Mouse (Mus musculus) cerebellum, adult 2 months (tissue): ENCODE measurements around the gene Pskh1. TPM values are rescaled to one million over a fixed set of nuclear protein-coding genes. Genes with fewer than 3 reads are reported as not detected.

Source experiments
- DNase-seq, 2 experiments: peaks; one replicate each; pipeline ENCODE4 v3.0.0; 2021
- H3K27ac ChIP-seq: fragments of 200-500 bp; 2 replicates; pipeline ENCODE4 v1.5.1; 2012; ENCODE audit warnings: low read length, control low read depth, inconsistent platforms; ENCODE audit not compliant: insufficient read depth
- H3K27me3 ChIP-seq: fragments of 200-500 bp; 2 replicates; pipeline ENCODE4 v1.6.1; 2012; ENCODE audit warnings: inconsistent platforms, mild to moderate bottlenecking, low read length, moderate library complexity; ENCODE audit not compliant: control insufficient read depth, insufficient read depth
- H3K4me1 ChIP-seq: fragments of 200-500 bp; 2 replicates; pipeline ENCODE4 v1.6.1; 2011; ENCODE audit warnings: low read length; ENCODE audit not compliant: control insufficient read depth, insufficient read depth
- H3K4me3 ChIP-seq: fragments of 200-500 bp; replicated peaks from 2 replicates; pipeline ENCODE3; 2011; ENCODE audit warnings: mild to moderate bottlenecking, low read depth, low read length, control low read depth; ENCODE audit not compliant: insufficient read depth
- CTCF ChIP-seq: fragments of 200-500 bp; IDR thresholded peaks from 2 replicates; pipeline ENCODE4 v1.5.1; 2011; ENCODE audit warnings: low read depth, mild to moderate bottlenecking, control low read depth, low read length, moderate library complexity, borderline replicate concordance; ENCODE audit not compliant: insufficient read depth
- POLR2A ChIP-seq: fragments of 200-500 bp; IDR thresholded peaks from 2 replicates; pipeline ENCODE4 v1.6.1; 2011; ENCODE audit warnings: low read length, control low read depth, borderline replicate concordance; ENCODE audit not compliant: insufficient read depth
- WGBS: fragments of 180-500 bp; shearing (Covaris S2); methylation state at CpG from one replicate; pipeline ENCODE4 v1.1.7; 2018; 5-methylcytosine and 5-hydroxymethylcytosine counted together
- polyA plus RNA-seq: library from polyadenylated mRNA; depleted of rRNA; stranded (reverse); fragments of >200 nt; gene quantifications from 2 replicates; pipeline ENCODE4 v1.2.3, GENCODE M21; 2012; rRNA removed

Pskh1 gene
- 13.6 and 14.1 TPM in 2 replicates for polyA plus RNA-seq

- Histone ChIP-seq H3K27ac (peak within 1 kb of the TSS; percentile 94), H3K27me3 (no peaks in the 10 kb centered on the region), H3K4me3 (peak within 1 kb of the TSS; percentile 66), H3K4me1 (no peaks in the 10 kb centered on the region)
- peak; percentile 93 to 95 for DNase-seq
- TF ChIP-seq POLR2A (peak; percentile 81), CTCF (no peak)
- under 1% methylated on average over 68 of the region's 68 CpGs for WGBS
Observed at GRCm38 (mm10) chr8:105900180-105900940, at the start of gene Pskh1. TSS of gene Pskh1 (plus strand) at chr8:105900441.

- no peaks in the 10 kb centered on the region for H3K27me3 ChIP-seq
- WGBS: 71% methylated on average over 7 of the region's 7 CpGs
- no peaks in the 10 kb centered on the region for H3K4me1 ChIP-seq
- DNase-seq: no peak
- TF ChIP-seq CTCF (no peak), POLR2A (no peak)
- no peak overlapping the region for H3K27ac ChIP-seq
- H3K4me3 ChIP-seq: no peak overlapping the region
Observed at GRCm38 (mm10) chr8:105850611-105851010, 49.6 kb upstream of the Pskh1 start.

- no peaks in the 10 kb centered on the region for H3K4me1 ChIP-seq
- H3K27me3 ChIP-seq: no peaks in the 10 kb centered on the region
- DNase-seq: peak; percentile 84
- no peak overlapping the region for H3K27ac ChIP-seq
- TF ChIP-seq POLR2A (peak; percentile 79), CTCF (no peak)
- H3K4me3 ChIP-seq: peak overlapping the region; percentile 69
- WGBS: under 1% methylated on average over 34 of the region's 34 CpGs
Observed at GRCm38 (mm10) chr8:105851651-105852143, 48.5 kb upstream of the Pskh1 start.

GRCm38 (mm10) chr8:105852146-105852729 is 48.0 kb upstream of the Pskh1 start:
- TF ChIP-seq CTCF (no peak), POLR2A (no peak)
- peak overlapping the region; percentile 69 for H3K4me3 ChIP-seq
- peak in 1 of 2 experiments; percentile 32 for DNase-seq
- H3K27me3 ChIP-seq: no peaks in the 10 kb centered on the region
- H3K27ac ChIP-seq: no peak overlapping the region
- 81% methylated on average over 12 of the region's 12 CpGs for WGBS
- no peaks in the 10 kb centered on the region for H3K4me1 ChIP-seq

GRCm38 (mm10) chr8:105853178-105853577 is 47.1 kb upstream of the Pskh1 start, which contains the start of gene Cenpt:
TSS of gene Cenpt (minus strand) at chr8:105853278.
- no peaks in the 10 kb centered on the region; the same call in 1 of the 2 replicates for H3K4me1 ChIP-seq
- TF ChIP-seq POLR2A: no peak
- TF ChIP-seq CTCF: no peak
- DNase-seq: no peak
- WGBS: 88% methylated on average over 3 of the region's 3 CpGs
- H3K4me3 ChIP-seq: no peak within 1 kb of the TSS
- H3K27ac ChIP-seq: no peak within 1 kb of the TSS
- no peaks in the 10 kb centered on the region for H3K27me3 ChIP-seq

GRCm38 (mm10) chr8:105854303-105854702 is 45.9 kb upstream of the Pskh1 start:
- no peak for TF ChIP-seq CTCF
- no peak for TF ChIP-seq POLR2A

GRCm38 (mm10) chr8:105854715-105855216 is 45.5 kb upstream of the Pskh1 start, which contains the start of gene Thap11:
TSS of gene Thap11 (plus strand) at chr8:105855132.
- Histone ChIP-seq H3K4me1 (no peaks in the 10 kb centered on the region; the same call in 1 of the 2 replicates), H3K27ac (peak within 1 kb of the TSS; percentile 93), H3K27me3 (no peaks in the 10 kb centered on the region), H3K4me3 (peak within 1 kb of the TSS; percentile 99)
- DNase-seq: peak; percentile 90 to 94
- TF ChIP-seq POLR2A: no peak
- TF ChIP-seq CTCF: peak; percentile 83
- WGBS: under 1% methylated on average over 43 of the region's 43 CpGs

More at GRCm38 (mm10) chr8:105854303-105854702, 45.9 kb upstream of the Pskh1 start:
- no peaks in the 10 kb centered on the region; the same call in 1 of the 2 replicates for H3K4me1 ChIP-seq
- no peaks in the 10 kb centered on the region for H3K27me3 ChIP-seq
- WGBS: 32% methylated on average over 8 of the region's 8 CpGs
- no peak overlapping the region for H3K4me3 ChIP-seq
- no peak for DNase-seq
- H3K27ac ChIP-seq: no peak overlapping the region
